Mouse (Mus musculus): ENCODE data around the gene Hoxa9.

GRCm38 (mm10) chr6:52232984-52233545 is 2.2 kb upstream of the Hoxa9 start:
- TF ChIP-seq POLR2A (IDR thresholded peaks at IDR 0.05; ENCODE audit: insufficient read depth, low read depth, low read length) = no peak
- no peak for TF ChIP-seq CTCF (IDR thresholded peaks at IDR 0.05)
- TF ChIP-seq EP300 (IDR thresholded peaks at IDR 0.05; ENCODE audit: insufficient read depth, low read depth, low read length) = no peak

Data from heart, adult 2 months (tissue).